Mouse (Mus musculus) stomach, embryonic 15.5 days (tissue): ENCODE results near the gene Grin3b. TPM values are rescaled to one million over a fixed set of nuclear protein-coding genes. Genes with fewer than 3 reads are reported as not detected.

Experiments used
- ATAC-seq: fragments of 200-750 bp; cut with Nextera tagmentation; 2 replicates; pipeline ENCODE4 v1.8.0; 2017; ENCODE audit warnings: low read depth, moderate number of reproducible peaks, moderate TSS enrichment; ENCODE audit not compliant: insufficient read depth, low FRiP score
- H3K27ac ChIP-seq: fragments of 300-500 bp; sonication (generic); 2 replicates; pipeline ENCODE4 v1.5.1; 2015; ENCODE audit warnings: mild to moderate bottlenecking, inconsistent platforms
- H3K27me3 ChIP-seq: fragments of 300-500 bp; sonication (generic); replicated peaks from 2 replicates; pipeline ENCODE4 v1.6.1; 2015; ENCODE audit warnings: inconsistent platforms
- H3K36me3 ChIP-seq: fragments of 300-500 bp; sonication (generic); 2 replicates; pipeline ENCODE4 v1.6.1; 2015; ENCODE audit warnings: inconsistent platforms
- H3K4me1 ChIP-seq: fragments of 300-500 bp; sonication (generic); 2 replicates; pipeline ENCODE4 v1.6.1; 2015; ENCODE audit warnings: inconsistent platforms
- H3K4me2 ChIP-seq: fragments of 300-500 bp; sonication (generic); 2 replicates; pipeline ENCODE4 v1.6.1; 2015; ENCODE audit warnings: mild to moderate bottlenecking, inconsistent platforms
- H3K4me3 ChIP-seq: fragments of 300-500 bp; sonication (generic); replicated peaks from 2 replicates; pipeline ENCODE4 v1.5.1; 2015; ENCODE audit warnings: inconsistent platforms
- H3K9ac ChIP-seq: fragments of 300-500 bp; sonication (generic); 2 replicates; pipeline ENCODE4 v1.6.1; 2015; ENCODE audit warnings: inconsistent platforms
- H3K9me3 ChIP-seq: fragments of 300-500 bp; sonication (generic); 2 replicates; pipeline ENCODE4 v1.6.1; 2016; ENCODE audit warnings: inconsistent platforms
- WGBS: fragments of 180-500 bp; shearing (Covaris S2); methylation state at CpG from one replicate; pipeline ENCODE4 v1.1.7; 2015; 5-methylcytosine and 5-hydroxymethylcytosine counted together
- polyA plus RNA-seq: library from polyadenylated mRNA; unstranded; fragments of >200 nt; fragmentation: Nextera tagmentation; extraction: Ambion mirVana; gene quantifications from 2 replicates; pipeline ENCODE4 v1.2.1, GENCODE M21; 2015

Gene Grin3b
- polyA plus RNA-seq, 1 experiment from 2014 or later: 0.27 TPM

- no peak overlapping the region for H3K4me2 ChIP-seq
- H3K9me3 ChIP-seq: no peaks in the 10 kb centered on the region
- peaks cover 8% of the 10 kb centered on the region; the same call in 1 of the 2 replicates for H3K36me3 ChIP-seq
- no peak overlapping the region for H3K4me3 ChIP-seq
- H3K9ac ChIP-seq: no peak overlapping the region
- WGBS: 87% methylated on average over 18 of the region's 18 CpGs
- no peak overlapping the region for H3K27ac ChIP-seq
- no peaks in the 10 kb centered on the region for H3K27me3 ChIP-seq
- H3K4me1 ChIP-seq: peaks cover 51% of the 10 kb centered on the region
- ATAC-seq: no peak
Observed at GRCm38 (mm10) chr10:79929967-79930825, 40.3 kb upstream of the Grin3b start.

DNA sequence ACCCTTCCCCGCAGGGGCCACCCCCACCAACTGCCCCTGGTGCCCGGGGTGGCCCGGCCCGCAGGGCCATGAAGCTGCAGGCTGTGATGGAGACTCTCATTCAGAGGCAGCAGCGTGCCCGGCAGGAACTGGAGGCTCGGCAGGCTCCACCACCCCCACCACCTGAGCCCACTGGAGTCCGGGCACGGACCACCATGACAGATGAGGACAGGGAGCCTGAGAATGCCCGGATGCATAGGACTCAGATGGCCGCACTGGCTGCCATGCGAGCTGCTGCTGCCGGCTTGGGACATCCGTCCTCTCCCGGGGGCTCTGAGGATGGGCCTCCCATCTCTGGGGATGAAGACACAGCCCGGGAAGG is 39.7 kb upstream of the Grin3b start:
- Histone ChIP-seq H3K27ac (no peak overlapping the region), H3K4me3 (no peak overlapping the region), H3K9me3 (no peaks in the 10 kb centered on the region), H3K27me3 (no peaks in the 10 kb centered on the region), H3K36me3 (peaks cover 8% of the 10 kb centered on the region; the same call in 1 of the 2 replicates), H3K4me2 (no peak overlapping the region), H3K4me1 (peaks cover 48% of the 10 kb centered on the region), H3K9ac (no peak overlapping the region)
- ATAC-seq: no peak
- 93% methylated on average over 16 of the region's 16 CpGs for WGBS

- no peaks in the 10 kb centered on the region for H3K9me3 ChIP-seq
- H3K4me3 ChIP-seq: no peak overlapping the region
- WGBS: 77% methylated on average over 9 of the region's 9 CpGs
- peaks cover 8% of the 10 kb centered on the region; the same call in 1 of the 2 replicates for H3K36me3 ChIP-seq
- H3K4me1 ChIP-seq: peaks cover 53% of the 10 kb centered on the region
- no peak overlapping the region for H3K9ac ChIP-seq
- ATAC-seq: no peak
- H3K27ac ChIP-seq: peak overlapping the region; percentile 62; the same call in 1 of the 2 replicates
- no peaks in the 10 kb centered on the region for H3K27me3 ChIP-seq
- H3K4me2 ChIP-seq: no peak overlapping the region
Observed at GRCm38 (mm10) chr10:79931797-79932196, 38.7 kb upstream of the Grin3b start.

GRCm38 (mm10) chr10:79932736-79933135 is 37.8 kb upstream of the Grin3b start:
- Histone ChIP-seq H3K4me3 (no peak overlapping the region), H3K4me2 (peak overlapping the region; percentile 2; the same call in 1 of the 2 replicates), H3K9me3 (no peaks in the 10 kb centered on the region), H3K27ac (peak overlapping the region; percentile 62; the same call in 1 of the 2 replicates), H3K4me1 (peaks cover 63% of the 10 kb centered on the region), H3K9ac (no peak overlapping the region), H3K36me3 (peaks cover 8% of the 10 kb centered on the region; the same call in 1 of the 2 replicates), H3K27me3 (no peaks in the 10 kb centered on the region)
- no peak for ATAC-seq
- 24% methylated on average over 8 of the region's 8 CpGs for WGBS

DNA sequence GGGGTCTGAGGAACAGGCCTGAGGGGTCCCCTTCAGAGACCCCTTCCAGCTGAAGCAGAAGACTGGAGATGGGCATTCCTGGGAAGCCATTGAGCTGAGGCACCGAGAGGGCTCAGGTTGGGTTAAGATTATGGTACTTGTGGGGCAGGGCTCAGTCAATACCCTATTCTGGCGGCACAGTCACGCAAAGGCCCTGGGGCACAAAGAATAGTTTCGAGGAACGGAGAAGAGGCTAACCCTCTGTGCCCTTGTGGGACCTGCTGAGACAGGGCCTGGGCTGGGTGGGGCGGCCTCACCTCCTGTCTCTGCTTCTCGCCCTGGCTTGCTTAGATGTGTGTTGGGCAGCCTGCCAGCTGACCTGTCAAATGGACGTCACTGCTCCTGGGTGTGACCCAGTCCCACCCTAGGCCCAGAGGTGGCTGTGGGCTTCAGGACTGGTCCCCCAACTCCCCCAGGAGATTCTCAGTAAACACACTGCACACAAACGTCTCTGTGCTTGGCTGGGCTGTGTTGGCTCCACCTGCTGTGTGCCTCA is 37.3 kb upstream of the Grin3b start:
- no peak for ATAC-seq
- Histone ChIP-seq H3K36me3 (peaks cover 8% of the 10 kb centered on the region; the same call in 1 of the 2 replicates), H3K4me1 (peaks cover 64% of the 10 kb centered on the region), H3K27ac (peak overlapping the region; percentile 62; the same call in 1 of the 2 replicates), H3K9ac (no peak overlapping the region), H3K27me3 (no peaks in the 10 kb centered on the region), H3K4me3 (no peak overlapping the region), H3K9me3 (no peaks in the 10 kb centered on the region), H3K4me2 (peak overlapping the region; percentile 2; the same call in 1 of the 2 replicates)
- 54% methylated on average over 9 of the region's 9 CpGs for WGBS

GRCm38 (mm10) chr10:79933861-79934260 is 36.7 kb upstream of the Grin3b start:
- no peak for ATAC-seq
- Histone ChIP-seq H3K36me3 (peaks cover 8% of the 10 kb centered on the region; the same call in 1 of the 2 replicates), H3K9ac (no peak overlapping the region), H3K9me3 (no peaks in the 10 kb centered on the region), H3K4me3 (no peak overlapping the region), H3K27ac (peak overlapping the region; percentile 62), H3K4me2 (0 out of 2 replicates have a peak overlapping the region, but pooled peaks have one; percentile 4), H3K4me1 (peaks cover 62% of the 10 kb centered on the region), H3K27me3 (no peaks in the 10 kb centered on the region)
- 74% methylated on average over 6 of the region's 6 CpGs for WGBS

DNA sequence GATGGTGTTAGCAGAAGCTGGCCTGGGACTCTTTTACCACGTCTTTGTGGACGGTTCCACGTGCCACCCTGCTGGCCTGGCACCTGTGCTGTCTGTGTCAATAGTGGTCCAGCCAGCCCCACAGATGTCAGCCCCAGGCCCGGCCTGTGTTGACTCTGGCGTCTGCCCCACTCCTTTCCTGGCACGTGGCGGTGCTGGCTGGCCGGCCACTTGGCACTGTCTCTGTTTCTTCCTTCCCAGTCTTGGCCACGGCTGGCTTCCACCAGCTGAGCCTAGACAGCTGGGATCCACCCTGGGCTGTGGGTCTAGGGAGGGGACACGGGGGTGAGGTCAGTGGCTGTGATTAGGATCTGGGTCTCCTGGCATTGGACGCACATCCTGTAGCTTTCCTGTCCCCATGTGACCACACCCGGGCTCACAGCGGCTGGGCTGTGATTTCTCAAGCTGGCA is 36.2 kb upstream of the Grin3b start:
- H3K27ac ChIP-seq: peak overlapping the region; percentile 62
- H3K4me3 ChIP-seq: no peak overlapping the region
- H3K27me3 ChIP-seq: no peaks in the 10 kb centered on the region
- H3K4me2 ChIP-seq: 0 out of 2 replicates have a peak overlapping the region, but pooled peaks have one; percentile 4
- peaks cover 58% of the 10 kb centered on the region for H3K4me1 ChIP-seq
- no peaks in the 10 kb centered on the region for H3K9me3 ChIP-seq
- no peak for ATAC-seq
- 44% methylated on average over 13 of the region's 13 CpGs for WGBS
- H3K36me3 ChIP-seq: peaks cover 8% of the 10 kb centered on the region; the same call in 1 of the 2 replicates
- no peak overlapping the region for H3K9ac ChIP-seq

- no peak for ATAC-seq
- WGBS: 82% methylated on average over 16 of the region's 16 CpGs
- Histone ChIP-seq H3K4me1 (peaks cover 54% of the 10 kb centered on the region), H3K4me3 (no peak overlapping the region), H3K4me2 (no peak overlapping the region), H3K27ac (no peak overlapping the region), H3K9ac (no peak overlapping the region), H3K36me3 (peaks cover 8% of the 10 kb centered on the region; the same call in 1 of the 2 replicates), H3K9me3 (no peaks in the 10 kb centered on the region), H3K27me3 (no peaks in the 10 kb centered on the region)
Observed at GRCm38 (mm10) chr10:79934794-79935569, 35.5 kb upstream of the Grin3b start.

DNA sequence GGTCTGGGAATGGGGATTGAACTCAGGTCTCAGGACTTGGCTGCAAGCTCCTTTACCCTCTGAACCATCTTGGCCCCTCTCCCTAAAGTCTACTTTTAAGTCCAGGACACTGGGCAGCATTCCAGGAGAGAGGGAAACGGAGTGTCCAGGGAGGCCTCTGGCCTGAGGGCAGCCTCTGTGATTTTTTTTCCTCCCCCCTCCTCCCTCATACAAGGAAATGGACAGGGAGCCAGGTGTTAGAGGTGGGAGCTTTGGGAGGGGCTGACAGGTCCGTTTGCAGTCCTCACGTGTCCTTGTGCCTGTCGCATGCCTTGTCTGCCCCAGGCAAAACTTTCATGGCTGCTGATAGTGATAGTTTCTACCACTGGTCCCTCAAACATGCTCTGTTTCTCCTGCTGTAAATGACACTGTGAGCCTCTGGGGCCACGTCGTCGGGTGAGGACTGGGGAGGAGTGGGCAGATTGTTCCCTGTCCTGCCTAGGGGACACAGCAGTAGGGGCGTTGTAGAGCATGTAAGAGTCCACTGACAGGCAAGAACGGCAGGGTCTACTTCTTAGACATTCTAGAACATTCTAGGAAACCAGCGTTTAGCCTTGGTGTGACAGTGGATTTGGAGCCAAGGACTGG is 34.1 kb upstream of the Grin3b start:
- peak overlapping the region; percentile 63 for H3K27ac ChIP-seq
- no peaks in the 10 kb centered on the region for H3K9me3 ChIP-seq
- peaks cover 53% of the 10 kb centered on the region for H3K4me1 ChIP-seq
- no peak overlapping the region for H3K9ac ChIP-seq
- no peak for ATAC-seq
- H3K4me3 ChIP-seq: no peak overlapping the region
- H3K36me3 ChIP-seq: peaks cover 8% of the 10 kb centered on the region; the same call in 1 of the 2 replicates
- 59% methylated on average over 10 of the region's 10 CpGs for WGBS
- H3K4me2 ChIP-seq: peak overlapping the region; percentile 26
- no peaks in the 10 kb centered on the region for H3K27me3 ChIP-seq

DNA sequence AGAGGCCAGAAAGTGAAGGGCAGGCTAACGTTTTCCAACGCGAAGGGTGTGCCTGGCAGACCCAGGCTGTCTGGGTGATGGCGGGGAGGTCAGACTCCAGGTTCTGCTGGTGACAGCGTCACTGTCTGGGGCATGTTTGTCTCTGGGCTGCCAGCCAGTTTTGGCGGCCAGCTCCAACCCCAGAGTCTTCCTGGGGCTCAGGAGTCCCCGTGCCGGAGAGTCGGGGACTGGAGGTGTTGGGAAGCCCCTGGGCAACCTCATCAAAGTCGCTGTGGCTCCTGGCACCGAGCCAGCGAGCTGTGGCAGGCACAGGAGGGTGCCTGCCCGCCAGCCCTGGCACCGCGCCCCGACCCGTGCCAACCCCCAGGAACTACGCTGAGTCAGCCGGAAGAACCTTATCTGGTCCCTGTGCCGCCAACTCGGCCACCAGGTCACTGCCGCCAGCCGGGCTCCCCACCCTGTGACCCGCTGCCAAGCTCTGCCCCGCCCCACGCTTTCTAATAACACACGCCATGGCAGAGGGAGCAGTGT is 33.5 kb upstream of the Grin3b start:
- H3K27ac ChIP-seq: peak overlapping the region; percentile 63
- H3K9me3 ChIP-seq: no peaks in the 10 kb centered on the region
- peaks cover 5% of the 10 kb centered on the region; the same call in 1 of the 2 replicates for H3K36me3 ChIP-seq
- H3K4me3 ChIP-seq: no peak overlapping the region
- H3K4me1 ChIP-seq: peaks cover 47% of the 10 kb centered on the region
- WGBS: 54% methylated on average over 27 of the region's 27 CpGs
- H3K4me2 ChIP-seq: peak overlapping the region; percentile 26
- H3K9ac ChIP-seq: no peak overlapping the region
- H3K27me3 ChIP-seq: no peaks in the 10 kb centered on the region
- peak; percentile 36; the same call in 1 of the 2 replicates for ATAC-seq
